Mouse (Mus musculus) lung, embryonic 15.5 days (tissue): Measurements from ENCODE around the gene Cryab. TPM values are rescaled to one million over a fixed set of nuclear protein-coding genes. Genes with fewer than 3 reads are reported as not detected.

Experiments
- polyA plus RNA-seq: library from polyadenylated mRNA; unstranded; fragments of >200 nt; fragmentation: Nextera tagmentation; extraction: Ambion mirVana; gene quantifications from 2 replicates; pipeline ENCODE4 v1.2.1, GENCODE M21; 2015

Gene Cryab
- polyA plus RNA-seq, 1 experiment from 2014 or later, result 131 TPM

Other genes with a start within 250 kb of the Cryab start
- 70.4 and 71.2 TPM in 2 replicates for gene Pts, start 222.6 kb upstream of the Cryab start, polyA plus RNA-seq
- 5.6 and 6.5 TPM in 2 replicates for gene Il18, start 196.5 kb upstream of the Cryab start, polyA plus RNA-seq
- gene Bco2, start 196.1 kb upstream of the Cryab start, polyA plus RNA-seq, result 0.13 and 0.20 TPM in 2 replicates
- gene Tex12, start 190.0 kb upstream of the Cryab start, polyA plus RNA-seq, result not detected in 2 replicates
- gene Sdhd, start 147.5 kb upstream of the Cryab start, polyA plus RNA-seq, result 305 and 310 TPM in 2 replicates
- gene Timm8b, start 147.4 kb upstream of the Cryab start, polyA plus RNA-seq, result 176 and 188 TPM in 2 replicates
- 5.5 and 7.1 TPM in 2 replicates for gene Pih1d2, start 134.0 kb upstream of the Cryab start, polyA plus RNA-seq
- 19.1 and 21.6 TPM in 2 replicates for gene Nkapd1, start 133.9 kb upstream of the Cryab start, polyA plus RNA-seq
- gene Dlat, start 91.5 kb upstream of the Cryab start, polyA plus RNA-seq, result 42.4 and 42.5 TPM in 2 replicates
- gene Dixdc1, start 11.8 kb upstream of the Cryab start, polyA plus RNA-seq, result 7.4 and 7.8 TPM in 2 replicates
- gene 2310030G06Rik, start 4.8 kb upstream of the Cryab start, polyA plus RNA-seq, result 13.2 and 16.2 TPM in 2 replicates
- gene Hspb2, start 1.0 kb downstream of the Cryab start, polyA plus RNA-seq, result 14.5 and 16.4 TPM in 2 replicates
- 11.3 and 12.2 TPM in 2 replicates for gene Fdxacb1, start 16.9 kb downstream of the Cryab start, polyA plus RNA-seq
- 38.9 and 39.5 TPM in 2 replicates for gene Alg9, start 23.7 kb downstream of the Cryab start, polyA plus RNA-seq
- gene 1110032A03Rik, start 24.2 kb downstream of the Cryab start, polyA plus RNA-seq, result 31.7 and 35.8 TPM in 2 replicates
- 62.1 and 66.1 TPM in 2 replicates for gene Ppp2r1b, start 94.0 kb downstream of the Cryab start, polyA plus RNA-seq